Mouse (Mus musculus) liver, embryonic 16.5 days (tissue): ENCODE data around the gene Gm36028. TPM values are rescaled to one million over a fixed set of nuclear protein-coding genes. Genes with fewer than 3 reads are reported as not detected.

Experiments
- ATAC-seq: fragments of 200-750 bp; cut with Nextera tagmentation; 2 replicates; pipeline ENCODE4 v1.8.0; 2017; ENCODE audit warnings: low read depth, mild to moderate bottlenecking, moderate number of reproducible peaks, moderate library complexity
- H3K27ac ChIP-seq: fragments of 300-500 bp; sonication (generic); 2 replicates; pipeline ENCODE4 v1.5.1; 2014; ENCODE audit warnings: mild to moderate bottlenecking, low read length
- H3K27me3 ChIP-seq: fragments of 300-500 bp; sonication (generic); 2 replicates; pipeline ENCODE4 v1.6.1; 2014; ENCODE audit warnings: low read depth, low read length, mixed read lengths; ENCODE audit not compliant: control insufficient read depth, insufficient read depth
- H3K36me3 ChIP-seq: fragments of 300-500 bp; sonication (generic); 2 replicates; pipeline ENCODE4 v1.6.1; 2014; ENCODE audit warnings: mild to moderate bottlenecking; ENCODE audit not compliant: control insufficient read depth, insufficient read depth
- H3K4me1 ChIP-seq: fragments of 300-500 bp; sonication (generic); 2 replicates; pipeline ENCODE4 v1.6.1; 2014; ENCODE audit warnings: low read depth, low read length, mixed read lengths; ENCODE audit not compliant: control insufficient read depth
- H3K4me2 ChIP-seq: fragments of 300-500 bp; sonication (generic); 2 replicates; pipeline ENCODE4 v1.6.1; 2014; ENCODE audit warnings: low read depth, low read length, mixed read lengths
- H3K4me3 ChIP-seq: fragments of 300-500 bp; sonication (generic); 2 replicates; pipeline ENCODE4 v1.5.1; 2014; ENCODE audit warnings: low read depth, mild to moderate bottlenecking, low read length
- H3K9ac ChIP-seq: fragments of 300-500 bp; sonication (generic); 2 replicates; pipeline ENCODE4 v1.6.1; 2014; ENCODE audit warnings: low read depth, low read length
- H3K9me3 ChIP-seq: fragments of 300-500 bp; sonication (generic); replicated peaks from 2 replicates; pipeline ENCODE4 v1.6.1; 2016; ENCODE audit warnings: low read length; ENCODE audit not compliant: control insufficient read depth
- WGBS: fragments of 180-500 bp; shearing (Covaris S2); extraction: QIAGEN DNeasy Blood & Tissue Kit; methylation state at CpG from one replicate; pipeline ENCODE4 v1.1.7; 2014; ENCODE audit not compliant: insufficient replicate concordance; 5-methylcytosine and 5-hydroxymethylcytosine counted together
- polyA plus RNA-seq: library from polyadenylated mRNA; unstranded; fragments of >200 nt; fragmentation: Nextera tagmentation; extraction: Ambion mirVana; gene quantifications from 2 replicates; pipeline ENCODE4 v1.2.1, GENCODE M21; 2015

Gene Gm36028
- polyA plus RNA-seq, 1 experiment from 2014 or later, result 0.07 TPM

GRCm38 (mm10) chr16:37881168-37881567 lies 20.2 kb upstream of the Gm36028 start:
- no peak for ATAC-seq
- H3K4me3 ChIP-seq, result no peak overlapping the region
- peaks cover 11% of the 10 kb centered on the region; the same call in 1 of the 2 replicates for H3K36me3 ChIP-seq
- no peaks in the 10 kb centered on the region for H3K27me3 ChIP-seq
- H3K9ac ChIP-seq, result no peak overlapping the region
- H3K4me1 ChIP-seq, result peaks cover 2% of the 10 kb centered on the region
- no peak overlapping the region for H3K27ac ChIP-seq
- WGBS, result 52% methylated on average over 2 of the region's 2 CpGs
- H3K4me2 ChIP-seq, result no peak overlapping the region
- H3K9me3 ChIP-seq, result no peaks in the 10 kb centered on the region

- Histone ChIP-seq H3K4me3 (no peak overlapping the region), H3K36me3 (peaks cover 11% of the 10 kb centered on the region; the same call in 1 of the 2 replicates), H3K27ac (peak overlapping the region; percentile 63), H3K27me3 (no peaks in the 10 kb centered on the region), H3K9me3 (no peaks in the 10 kb centered on the region), H3K4me1 (peaks cover 2% of the 10 kb centered on the region), H3K4me2 (no peak overlapping the region), H3K9ac (no peak overlapping the region)
- peak; percentile 76 for ATAC-seq
- 72% methylated on average over 4 of the region's 4 CpGs for WGBS
These were observed 18.9 kb upstream of the Gm36028 start for GRCm38 (mm10) chr16:37879750-37880419.

- Histone ChIP-seq H3K36me3 (peaks cover 11% of the 10 kb centered on the region; the same call in 1 of the 2 replicates), H3K4me3 (no peak overlapping the region), H3K27ac (no peak overlapping the region), H3K27me3 (no peaks in the 10 kb centered on the region), H3K9ac (no peak overlapping the region), H3K4me1 (peaks cover 2% of the 10 kb centered on the region), H3K4me2 (no peak overlapping the region), H3K9me3 (no peaks in the 10 kb centered on the region)
- no peak for ATAC-seq
- WGBS, result 72% methylated on average over 7 of the region's 7 CpGs
These were observed 18.1 kb upstream of the Gm36028 start for GRCm38 (mm10) chr16:37878951-37879505.

- 93% methylated on average over 3 of the region's 3 CpGs for WGBS
- Histone ChIP-seq H3K27ac (no peak overlapping the region), H3K9ac (no peak overlapping the region), H3K4me2 (no peak overlapping the region), H3K4me3 (no peak overlapping the region), H3K9me3 (no peaks in the 10 kb centered on the region), H3K27me3 (no peaks in the 10 kb centered on the region), H3K4me1 (peaks cover 2% of the 10 kb centered on the region), H3K36me3 (peaks cover 8% of the 10 kb centered on the region; the same call in 1 of the 2 replicates)
- no peak for ATAC-seq
These were observed 16.5 kb upstream of the Gm36028 start for GRCm38 (mm10) chr16:37877406-37877805.

- Histone ChIP-seq H3K4me1 (peaks cover 8% of the 10 kb centered on the region), H3K4me3 (no peak overlapping the region), H3K4me2 (no peak overlapping the region), H3K9ac (no peak overlapping the region), H3K27me3 (no peaks in the 10 kb centered on the region), H3K36me3 (0 out of 2 replicates have a peak, but pooled peaks cover 3% of the 10 kb centered on the region), H3K9me3 (no peaks in the 10 kb centered on the region), H3K27ac (no peak overlapping the region)
- ATAC-seq, result no peak
- WGBS, result 64% methylated on average over 4 of the region's 4 CpGs
These were observed 13.7 kb upstream of the Gm36028 start for GRCm38 (mm10) chr16:37874501-37875235.

- Histone ChIP-seq H3K27me3 (no peaks in the 10 kb centered on the region), H3K4me3 (no peak overlapping the region), H3K36me3 (no peaks in the 10 kb centered on the region), H3K27ac (no peak overlapping the region), H3K9me3 (no peaks in the 10 kb centered on the region), H3K4me2 (peak overlapping the region; percentile 10; the same call in 1 of the 2 replicates), H3K9ac (no peak overlapping the region), H3K4me1 (peaks cover 12% of the 10 kb centered on the region)
- ATAC-seq, result no peak
- 57% methylated on average over 4 of the region's 4 CpGs for WGBS
These were observed 10.3 kb upstream of the Gm36028 start for GRCm38 (mm10) chr16:37871112-37871715.

GRCm38 (mm10) chr16:37869470-37870231 lies 8.7 kb upstream of the Gm36028 start:
- Histone ChIP-seq H3K4me2 (peak overlapping the region; percentile 78), H3K27ac (peak overlapping the region; percentile 88), H3K36me3 (no peaks in the 10 kb centered on the region), H3K9ac (peak overlapping the region; percentile 80; the same call in 1 of the 2 replicates), H3K9me3 (no peaks in the 10 kb centered on the region), H3K4me1 (peaks cover 12% of the 10 kb centered on the region), H3K27me3 (no peaks in the 10 kb centered on the region), H3K4me3 (peak overlapping the region; percentile 82)
- WGBS, result 6% methylated on average over 4 of the region's 4 CpGs
- no peak for ATAC-seq
